Mouse (Mus musculus): ENCODE results near the gene Trpc4ap. TPM values are rescaled to one million over a fixed set of nuclear protein-coding genes. Genes with fewer than 3 reads are reported as not detected.

The Trpc4ap gene
- polyA plus RNA-seq, 1 experiment from 2014 or later = 120 TPM

DNA sequence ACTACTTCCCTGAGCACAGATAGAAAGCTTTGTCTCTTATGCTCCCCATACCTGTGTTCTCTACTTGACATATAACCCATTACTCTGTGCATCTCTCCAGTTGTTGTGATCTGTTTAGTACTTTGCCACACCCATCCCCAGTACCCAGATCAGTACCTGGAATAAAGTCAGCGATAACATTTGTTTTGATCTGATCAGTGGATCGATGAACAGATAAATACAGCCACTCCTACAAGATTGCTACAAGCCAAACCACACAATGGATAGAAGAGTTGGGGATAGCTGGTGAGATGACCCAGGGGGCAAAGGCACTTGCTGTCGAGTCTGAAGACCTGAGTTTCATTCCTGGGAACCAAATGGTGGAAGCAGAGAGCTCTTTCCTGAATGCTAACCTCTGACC lies 3.1 kb upstream of the Trpc4ap start:
- ChIA-PET CTCF (interaction anchor here (0.9 to 2.1 kb wide), 12 partner anchors 12 to 261 kb away, joined by 3 to 10 read pairs (median 4); partner anchors contain the start of gene Cep250), POLR2A (no interaction called here)
- no peaks in the 10 kb centered on the region for H3K27me3 ChIP-seq
- DNase-seq (ENCODE audit: low read depth, low spot score) (no peak), ATAC-seq (no peak)
- in situ Hi-C loops (cut with MboI; ENCODE audit: low pct_unique_long_range_greater_than_20kb) = loop anchor here (10.0 kb wide), 1 partner anchor 59 kb away; the partner anchor contains the start of gene Procr
- no peak for TF ChIP-seq CTCF (IDR thresholded peaks at IDR 0.05)

DNA sequence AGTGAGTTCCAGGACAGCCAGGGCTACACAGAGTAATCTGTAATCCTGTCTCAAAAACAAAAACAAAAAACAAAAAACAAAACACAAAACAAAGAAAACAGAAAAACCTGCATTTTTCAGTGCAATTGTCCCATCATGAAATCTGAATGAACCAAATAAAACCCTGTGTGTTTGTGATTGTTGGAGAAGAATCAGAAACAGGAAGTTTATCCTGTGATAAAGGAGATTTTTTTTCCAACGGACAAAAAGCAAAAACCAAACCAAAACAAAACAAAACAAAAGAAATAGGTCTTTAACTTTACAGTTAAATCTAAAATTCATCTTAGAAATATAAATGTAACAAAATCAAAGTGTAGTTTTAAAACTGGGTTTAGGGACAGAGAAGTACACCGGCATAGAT lies 2.4 kb upstream of the Trpc4ap start:
- DNase-seq (ENCODE audit: low read depth, low spot score) (no peak), ATAC-seq (no peak)
- in situ Hi-C loops (cut with MboI; ENCODE audit: low pct_unique_long_range_greater_than_20kb) = loop anchor here (10.0 kb wide), 1 partner anchor 60 kb away; the partner anchor contains the start of gene Procr
- no peak for TF ChIP-seq CTCF (IDR thresholded peaks at IDR 0.05)
- no peaks in the 10 kb centered on the region for H3K27me3 ChIP-seq
- ChIA-PET POLR2A (no interaction called here), CTCF (interaction anchor here (1.8 to 2.1 kb wide), 3 partner anchors 21 to 61 kb away, joined by 3 to 10 read pairs (median 8); no protein-coding TSS in a partner anchor)

DNA sequence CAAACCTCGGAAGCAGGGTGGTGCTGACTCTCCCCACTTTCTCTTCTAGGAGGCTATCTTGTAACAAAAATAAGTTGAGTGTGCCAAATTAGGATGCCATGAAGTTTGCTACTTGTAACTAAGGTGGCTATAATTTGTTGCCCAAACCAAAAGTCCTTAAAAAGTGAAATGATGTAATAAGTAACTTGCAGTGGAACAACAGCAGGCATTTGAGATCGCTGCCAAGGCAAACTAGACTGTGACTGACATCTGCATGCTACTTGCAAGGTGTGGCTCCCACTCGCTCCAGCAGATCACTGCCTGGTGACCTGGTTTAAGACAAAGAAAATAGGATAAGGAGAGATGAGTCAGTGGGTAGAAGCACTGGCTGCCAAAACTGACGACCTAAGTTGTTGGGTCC lies 952 bp upstream of the Trpc4ap start:
- ChIA-PET POLR2A (no interaction called here), CTCF (interaction anchor here (0.9 to 1.8 kb wide), 2 partner anchors 24 to 30 kb away, joined by 5 to 7 read pairs; no protein-coding TSS in a partner anchor)
- DNase-seq (ENCODE audit: low read depth, low spot score) (no peak), ATAC-seq (no peak)
- in situ Hi-C loops (cut with MboI; ENCODE audit: low pct_unique_long_range_greater_than_20kb) = loop anchor here (10.0 kb wide), 1 partner anchor 62 kb away; the partner anchor contains the start of gene Procr
- no peaks in the 10 kb centered on the region for H3K27me3 ChIP-seq
- no peak for TF ChIP-seq CTCF (IDR thresholded peaks at IDR 0.05)

DNA sequence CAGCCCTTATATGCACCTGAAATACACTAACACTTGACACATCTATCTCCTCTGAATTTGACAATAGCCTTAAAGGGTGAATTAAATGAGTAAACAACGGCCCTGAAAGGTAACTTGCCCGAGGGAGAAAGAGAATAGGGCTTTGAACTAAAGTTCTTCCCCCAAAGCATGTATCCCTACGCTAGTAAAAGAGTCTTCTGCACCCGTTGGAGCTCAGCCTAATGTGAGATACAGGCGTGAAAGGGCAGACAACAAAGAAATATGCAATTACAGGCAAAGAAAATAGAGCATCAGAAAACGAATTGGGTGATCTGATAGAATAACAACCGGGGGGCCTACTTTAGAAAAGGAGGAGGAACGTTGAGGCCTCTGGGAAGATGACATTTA lies 855 bp downstream of the Trpc4ap start:
- in situ Hi-C loops (cut with MboI; ENCODE audit: low pct_unique_long_range_greater_than_20kb) = loop anchor here (10.0 kb wide), 1 partner anchor 63 kb away; the partner anchor contains the start of gene Procr
- ChIA-PET POLR2A (interaction anchor here (0.6 to 1.4 kb wide), 2 partner anchors 18 to 419 kb away, joined by 3 to 4 read pairs; no protein-coding TSS in a partner anchor), CTCF (interaction anchor here (0.7 to 2.4 kb wide), 6 partner anchors 11 to 74 kb away, joined by 3 to 9 read pairs (median 7); no protein-coding TSS in a partner anchor)
- ATAC-seq = no peak
- DNase-seq (ENCODE audit: low read depth, low spot score) = no peak
- no peaks in the 10 kb centered on the region for H3K27me3 ChIP-seq
- no peak for TF ChIP-seq CTCF (IDR thresholded peaks at IDR 0.05)

DNA sequence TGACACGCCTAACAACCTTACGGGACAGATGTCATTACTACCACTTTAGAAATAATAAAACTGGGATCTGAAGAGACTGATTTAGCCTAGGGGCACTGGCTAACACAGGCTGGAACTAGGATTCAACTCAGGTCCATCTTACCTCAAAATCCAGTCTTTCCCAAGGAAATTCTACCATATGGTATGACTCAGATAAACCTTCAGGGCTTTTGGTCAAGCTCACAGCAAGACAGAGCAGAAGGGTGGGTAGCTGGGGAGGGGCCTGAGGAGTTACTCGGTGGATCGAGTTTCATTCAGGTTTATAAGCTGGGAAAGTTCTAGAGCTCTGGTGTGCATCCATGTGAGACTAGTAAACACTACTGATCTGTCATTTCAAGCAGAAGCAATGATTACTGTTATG lies 3.0 kb downstream of the Trpc4ap start:
- no peak for DNase-seq (ENCODE audit: low read depth, low spot score)
- in situ Hi-C loops (cut with MboI; ENCODE audit: low pct_unique_long_range_greater_than_20kb) = no loop called here
- TF ChIP-seq CTCF (IDR thresholded peaks at IDR 0.05) = no peak
- CTCF ChIA-PET = interaction anchor here (1.6 kb wide), 1 partner anchor 16 kb away, joined by 6 read pairs; no protein-coding TSS in a partner anchor
- ATAC-seq = no peak
- POLR2A ChIA-PET = no interaction called here
- H3K27me3 ChIP-seq = no peaks in the 10 kb centered on the region

GRCm38 (mm10) chr2:155687746-155688145 lies 4.4 kb downstream of the Trpc4ap start:
- ChIA-PET CTCF (no interaction called here), POLR2A (interaction anchor here (1.1 kb wide), 1 partner anchor 19 kb away, joined by 4 read pairs; no protein-coding TSS in a partner anchor)
- no peak for ATAC-seq
- in situ Hi-C loops (cut with MboI; ENCODE audit: low pct_unique_long_range_greater_than_20kb) = no loop called here
- no peak for TF ChIP-seq CTCF (IDR thresholded peaks at IDR 0.05)
- no peaks in the 10 kb centered on the region for H3K27me3 ChIP-seq
- DNase-seq (ENCODE audit: low read depth, low spot score) = no peak

- ChIA-PET CTCF (no interaction called here), POLR2A (no interaction called here)
- H3K27me3 ChIP-seq = no peaks in the 10 kb centered on the region
- in situ Hi-C loops (cut with MboI; ENCODE audit: low pct_unique_long_range_greater_than_20kb) = no loop called here
- no peak for DNase-seq (ENCODE audit: low read depth, low spot score)
- ATAC-seq = no peak
- TF ChIP-seq CTCF (IDR thresholded peaks at IDR 0.05) = no peak
Measured at GRCm38 (mm10) chr2:155686572-155686971, 5.6 kb downstream of the Trpc4ap start.

GRCm38 (mm10) chr2:155683821-155684220 lies 8.4 kb downstream of the Trpc4ap start:
- DNase-seq (ENCODE audit: low read depth, low spot score) = no peak
- TF ChIP-seq CTCF (IDR thresholded peaks at IDR 0.05) = no peak
- ChIA-PET POLR2A (no interaction called here), CTCF (interaction anchor here (1.8 kb wide), 1 partner anchor 12 kb away, joined by 3 read pairs; no protein-coding TSS in a partner anchor)
- no peak for ATAC-seq
- H3K27me3 ChIP-seq = no peaks in the 10 kb centered on the region
- in situ Hi-C loops (cut with MboI; ENCODE audit: low pct_unique_long_range_greater_than_20kb) = no loop called here

DNA sequence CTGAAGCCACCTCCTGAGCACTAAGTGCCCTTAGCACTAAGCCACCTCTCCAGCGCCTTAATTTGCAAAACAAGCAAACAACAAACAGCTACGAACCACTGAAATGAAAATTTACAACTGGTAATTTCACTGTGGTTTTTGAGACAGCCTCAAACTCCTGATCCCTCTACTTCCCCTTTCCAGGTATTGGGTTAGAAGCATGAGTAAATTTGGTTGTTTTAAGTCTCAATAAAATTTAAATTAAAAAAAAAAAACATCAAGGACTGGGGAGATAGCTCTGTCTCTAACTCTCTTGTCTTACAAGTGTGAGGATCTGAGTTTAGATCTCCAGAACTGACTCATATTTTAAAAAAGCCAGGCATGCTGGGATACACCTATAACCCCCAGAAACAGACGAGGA lies 9.0 kb downstream of the Trpc4ap start:
- TF ChIP-seq CTCF (IDR thresholded peaks at IDR 0.05) = no peak
- H3K27me3 ChIP-seq = no peaks in the 10 kb centered on the region
- no peak for ATAC-seq
- no peak for DNase-seq (ENCODE audit: low read depth, low spot score)
- in situ Hi-C loops (cut with MboI; ENCODE audit: low pct_unique_long_range_greater_than_20kb) = no loop called here
- POLR2A ChIA-PET = no interaction called here
- CTCF ChIA-PET = interaction anchor here (1.8 kb wide), 1 partner anchor 13 kb away, joined by 3 read pairs; no protein-coding TSS in a partner anchor

DNA sequence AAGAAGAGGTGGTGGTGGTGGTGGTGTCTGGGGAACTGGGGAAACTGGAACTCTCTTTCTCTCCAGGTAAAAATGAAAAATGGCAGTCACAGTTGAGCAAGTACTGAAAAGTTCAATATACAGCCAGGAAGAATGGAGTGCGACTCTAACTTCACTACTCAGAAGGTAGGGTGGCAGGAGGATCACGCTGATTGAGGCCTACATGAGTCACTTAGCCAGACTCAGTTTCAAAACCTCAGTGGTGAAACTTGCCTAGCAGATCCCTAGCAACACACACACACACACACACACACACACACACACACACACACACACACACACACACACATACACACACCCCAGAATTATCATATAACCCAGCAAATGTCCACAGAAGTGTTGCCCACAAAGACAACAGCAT lies 10.3 kb downstream of the Trpc4ap start:
- ATAC-seq = no peak
- ChIA-PET POLR2A (no interaction called here), CTCF (interaction anchor here (1.0 kb wide), 1 partner anchor 14 kb away, joined by 3 read pairs; no protein-coding TSS in a partner anchor)
- no peaks in the 10 kb centered on the region for H3K27me3 ChIP-seq
- in situ Hi-C loops (cut with MboI; ENCODE audit: low pct_unique_long_range_greater_than_20kb) = no loop called here
- DNase-seq (ENCODE audit: low read depth, low spot score) = no peak
- TF ChIP-seq CTCF (IDR thresholded peaks at IDR 0.05) = no peak

GRCm38 (mm10) chr2:155681194-155681593 lies 11.0 kb downstream of the Trpc4ap start:
- TF ChIP-seq CTCF (IDR thresholded peaks at IDR 0.05) = no peak
- POLR2A ChIA-PET = no interaction called here
- DNase-seq (ENCODE audit: low read depth, low spot score) (no peak), ATAC-seq (no peak)
- no peaks in the 10 kb centered on the region for H3K27me3 ChIP-seq
- in situ Hi-C loops (cut with MboI; ENCODE audit: low pct_unique_long_range_greater_than_20kb) = no loop called here
- CTCF ChIA-PET = no interaction called here

Data from Patski (cell line).